Mouse (Mus musculus): Measurements from ENCODE around the gene Dmrt2. TPM values are rescaled to one million over a fixed set of nuclear protein-coding genes. Genes with fewer than 3 reads are reported as not detected.

The Dmrt2 gene
- polyA plus RNA-seq, 1 experiment from 2014 or later, result 0.20 TPM

DNA sequence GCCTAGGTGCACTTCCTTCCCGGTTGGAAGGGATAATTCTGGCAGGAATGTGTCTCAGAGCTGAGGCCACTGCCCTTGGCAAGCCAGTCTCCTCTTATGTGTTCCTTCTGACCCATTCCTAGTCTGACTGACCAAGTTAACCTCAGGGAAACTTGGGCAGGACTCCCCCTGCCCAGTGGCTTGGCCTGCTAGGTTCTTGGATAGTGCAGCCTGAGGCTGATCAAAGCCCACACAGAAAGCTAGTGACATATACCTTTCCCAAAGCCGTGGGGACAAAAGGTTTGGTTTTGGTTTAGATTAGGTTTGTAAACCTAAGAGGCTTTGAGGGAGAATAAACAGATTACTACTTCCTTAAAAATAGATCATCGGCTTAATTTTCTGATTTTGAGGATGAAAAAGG, 25.1 kb upstream of the Dmrt2 start:
- Histone ChIP-seq H3K4me1 (ENCODE audit: insufficient read depth, low read depth, low read length) (no peaks in the 10 kb centered on the region), H3K36me3 (ENCODE audit: insufficient read depth, low read length) (no peaks in the 10 kb centered on the region), H3K9ac (replicated peaks; ENCODE audit: low read depth) (no peak overlapping the region), H3K9me3 (ENCODE audit: low read length) (no peaks in the 10 kb centered on the region), H3K27me3 (replicated peaks; ENCODE audit: insufficient read depth, low read length) (no peaks in the 10 kb centered on the region), H3K27ac (ENCODE audit: low read length) (no peak overlapping the region), H3K4me2 (replicated peaks; ENCODE audit: low read depth, low read length) (no peak overlapping the region), H3K4me3 (ENCODE audit: low read depth, low read length) (no peak overlapping the region)
- ATAC-seq (no peak), DNase-seq (ENCODE audit: low spot score) (no peak)
- 65% methylated on average over 3 of the region's 3 CpGs for WGBS
- TF ChIP-seq EP300 (IDR thresholded peaks at IDR 0.05) (no peak), CTCF (IDR thresholded peaks at IDR 0.05) (no peak)

DNA sequence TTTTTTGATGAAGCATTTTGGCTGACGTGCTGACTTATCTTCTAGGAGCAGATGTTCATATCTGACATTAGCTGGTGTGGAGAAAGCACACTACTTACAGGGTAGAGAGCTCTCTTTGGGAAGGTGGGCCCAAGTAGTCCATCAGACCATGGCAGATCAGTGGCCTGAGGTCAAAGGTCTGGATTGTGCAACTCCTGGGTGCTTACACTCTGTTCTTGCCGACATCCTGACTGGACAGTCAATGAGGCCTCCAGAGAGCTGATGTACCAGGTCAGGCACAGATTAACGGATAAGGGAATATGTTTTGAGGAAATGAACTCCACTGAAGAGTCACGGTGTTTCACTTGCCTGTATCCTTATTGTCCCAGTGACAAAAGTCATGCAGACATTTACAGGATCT, 23.5 kb upstream of the Dmrt2 start:
- H3K4me2 ChIP-seq (replicated peaks; ENCODE audit: low read depth, low read length), result no peak overlapping the region
- no peaks in the 10 kb centered on the region for H3K36me3 ChIP-seq (ENCODE audit: insufficient read depth, low read length)
- no peaks in the 10 kb centered on the region for H3K27me3 ChIP-seq (replicated peaks; ENCODE audit: insufficient read depth, low read length)
- TF ChIP-seq EP300 (IDR thresholded peaks at IDR 0.05) (no peak), CTCF (IDR thresholded peaks at IDR 0.05) (no peak)
- H3K27ac ChIP-seq (ENCODE audit: low read length), result no peak overlapping the region
- no peak overlapping the region for H3K4me3 ChIP-seq (ENCODE audit: low read depth, low read length)
- ATAC-seq, result no peak
- no peak for DNase-seq (ENCODE audit: low spot score)
- no peak overlapping the region for H3K9ac ChIP-seq (replicated peaks; ENCODE audit: low read depth)
- 57% methylated on average over 4 of the region's 4 CpGs for WGBS
- H3K9me3 ChIP-seq (ENCODE audit: low read length), result no peaks in the 10 kb centered on the region
- no peaks in the 10 kb centered on the region for H3K4me1 ChIP-seq (ENCODE audit: insufficient read depth, low read depth, low read length)

DNA sequence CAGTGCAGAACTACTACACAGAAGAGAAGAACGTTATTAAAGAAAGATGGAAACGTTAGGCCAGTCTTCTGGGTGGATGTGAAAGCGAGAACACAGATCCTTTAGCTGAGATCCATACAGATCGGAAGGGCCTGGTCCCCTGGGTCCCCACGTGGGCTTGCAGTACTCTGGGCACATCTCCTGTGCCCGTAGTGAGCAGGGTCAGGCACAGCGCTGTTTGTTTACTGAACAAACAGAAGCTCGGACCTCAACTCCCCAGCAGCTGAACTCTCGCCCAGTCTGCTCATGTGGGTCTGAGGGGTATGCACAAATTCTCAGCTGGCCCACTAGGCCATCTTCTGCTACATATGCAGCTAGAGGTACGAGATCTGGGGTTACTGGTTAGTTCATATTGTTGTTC, 21.7 kb upstream of the Dmrt2 start:
- ATAC-seq (no peak), DNase-seq (ENCODE audit: low spot score) (no peak)
- Histone ChIP-seq H3K27ac (ENCODE audit: low read length) (no peak overlapping the region), H3K4me3 (ENCODE audit: low read depth, low read length) (no peak overlapping the region), H3K4me2 (replicated peaks; ENCODE audit: low read depth, low read length) (no peak overlapping the region), H3K9me3 (ENCODE audit: low read length) (no peaks in the 10 kb centered on the region), H3K4me1 (ENCODE audit: insufficient read depth, low read depth, low read length) (no peaks in the 10 kb centered on the region), H3K9ac (replicated peaks; ENCODE audit: low read depth) (no peak overlapping the region), H3K36me3 (ENCODE audit: insufficient read depth, low read length) (no peaks in the 10 kb centered on the region), H3K27me3 (replicated peaks; ENCODE audit: insufficient read depth, low read length) (no peaks in the 10 kb centered on the region)
- 48% methylated on average over 10 of the region's 10 CpGs for WGBS
- no peak for TF ChIP-seq CTCF (IDR thresholded peaks at IDR 0.05)
- TF ChIP-seq EP300 (IDR thresholded peaks at IDR 0.05), result no peak

DNA sequence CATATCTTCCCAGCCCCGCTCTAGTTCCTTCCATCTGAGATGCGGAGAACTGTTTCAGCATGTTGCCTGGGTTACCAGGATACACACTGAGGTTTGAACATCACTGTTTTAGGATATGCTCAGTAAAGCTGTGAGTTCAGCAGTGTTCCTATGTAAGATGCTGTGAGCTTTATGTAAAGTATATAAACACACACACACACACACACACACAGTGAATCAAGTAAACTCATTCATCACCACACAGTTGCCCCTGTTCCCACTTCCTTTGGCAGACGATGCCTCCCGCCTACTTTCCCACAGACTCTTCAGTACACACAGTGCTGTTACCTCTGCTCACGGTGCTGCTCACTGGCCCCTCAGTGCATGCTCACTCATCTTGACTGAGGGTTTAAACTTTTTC, 19.7 kb upstream of the Dmrt2 start:
- no peaks in the 10 kb centered on the region for H3K9me3 ChIP-seq (ENCODE audit: low read length)
- H3K36me3 ChIP-seq (ENCODE audit: insufficient read depth, low read length), result no peaks in the 10 kb centered on the region
- WGBS, result 51% methylated on average over 5 of the region's 5 CpGs
- H3K27me3 ChIP-seq (replicated peaks; ENCODE audit: insufficient read depth, low read length), result no peaks in the 10 kb centered on the region
- H3K4me3 ChIP-seq (ENCODE audit: low read depth, low read length), result no peak overlapping the region
- no peaks in the 10 kb centered on the region for H3K4me1 ChIP-seq (ENCODE audit: insufficient read depth, low read depth, low read length)
- TF ChIP-seq CTCF (IDR thresholded peaks at IDR 0.05) (no peak), EP300 (IDR thresholded peaks at IDR 0.05) (no peak)
- no peak overlapping the region for H3K9ac ChIP-seq (replicated peaks; ENCODE audit: low read depth)
- ATAC-seq, result no peak
- no peak for DNase-seq (ENCODE audit: low spot score)
- H3K27ac ChIP-seq (ENCODE audit: low read length), result no peak overlapping the region
- H3K4me2 ChIP-seq (replicated peaks; ENCODE audit: low read depth, low read length), result no peak overlapping the region

DNA sequence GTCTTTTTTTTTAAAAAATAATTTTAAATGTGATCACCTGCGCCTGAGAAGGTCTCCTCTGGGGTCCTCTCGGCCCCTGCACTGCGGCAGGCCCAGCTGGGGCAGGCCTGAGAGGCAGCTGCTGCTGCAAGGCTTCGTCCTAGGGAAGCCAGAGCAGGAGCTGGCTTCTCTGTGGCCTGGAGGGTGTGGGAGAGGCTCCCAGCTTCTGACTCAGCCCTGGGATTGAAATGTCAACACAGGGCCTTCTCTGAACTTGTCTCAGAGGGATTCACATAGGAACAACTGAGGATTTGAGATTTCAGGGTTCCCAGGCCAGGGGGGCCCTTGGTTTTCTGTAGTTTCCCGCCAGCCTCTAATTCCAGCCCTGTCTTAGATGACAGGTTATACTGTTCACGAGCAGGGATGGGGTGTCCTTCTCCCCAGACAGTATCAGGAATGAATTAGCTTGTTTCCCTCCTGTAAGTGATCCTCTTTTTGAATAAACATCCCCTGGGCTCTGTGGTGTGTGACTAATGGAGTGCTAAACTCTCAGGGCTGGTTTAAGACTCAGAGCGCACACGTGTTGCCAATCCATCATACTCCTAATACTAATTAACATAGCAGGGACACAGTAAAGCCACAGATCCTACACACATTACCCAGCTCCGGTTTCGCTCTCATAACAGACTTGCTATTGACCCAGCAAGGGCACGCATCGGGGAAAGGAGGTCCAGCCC, 18.0 kb upstream of the Dmrt2 start:
- no peak for TF ChIP-seq EP300 (IDR thresholded peaks at IDR 0.05)
- TF ChIP-seq CTCF (IDR thresholded peaks at IDR 0.05), result no peak
- no peak for ATAC-seq
- H3K36me3 ChIP-seq (ENCODE audit: insufficient read depth, low read length), result no peaks in the 10 kb centered on the region
- no peak overlapping the region for H3K4me3 ChIP-seq (ENCODE audit: low read depth, low read length)
- 39% methylated on average over 12 of the region's 12 CpGs for WGBS
- H3K9me3 ChIP-seq (ENCODE audit: low read length), result no peaks in the 10 kb centered on the region
- H3K27me3 ChIP-seq (replicated peaks; ENCODE audit: insufficient read depth, low read length), result no peaks in the 10 kb centered on the region
- no peaks in the 10 kb centered on the region for H3K4me1 ChIP-seq (ENCODE audit: insufficient read depth, low read depth, low read length)
- H3K27ac ChIP-seq (ENCODE audit: low read length), result no peak overlapping the region
- DNase-seq (ENCODE audit: low spot score), result no peak
- H3K9ac ChIP-seq (replicated peaks; ENCODE audit: low read depth), result no peak overlapping the region
- H3K4me2 ChIP-seq (replicated peaks; ENCODE audit: low read depth, low read length), result no peak overlapping the region

DNA sequence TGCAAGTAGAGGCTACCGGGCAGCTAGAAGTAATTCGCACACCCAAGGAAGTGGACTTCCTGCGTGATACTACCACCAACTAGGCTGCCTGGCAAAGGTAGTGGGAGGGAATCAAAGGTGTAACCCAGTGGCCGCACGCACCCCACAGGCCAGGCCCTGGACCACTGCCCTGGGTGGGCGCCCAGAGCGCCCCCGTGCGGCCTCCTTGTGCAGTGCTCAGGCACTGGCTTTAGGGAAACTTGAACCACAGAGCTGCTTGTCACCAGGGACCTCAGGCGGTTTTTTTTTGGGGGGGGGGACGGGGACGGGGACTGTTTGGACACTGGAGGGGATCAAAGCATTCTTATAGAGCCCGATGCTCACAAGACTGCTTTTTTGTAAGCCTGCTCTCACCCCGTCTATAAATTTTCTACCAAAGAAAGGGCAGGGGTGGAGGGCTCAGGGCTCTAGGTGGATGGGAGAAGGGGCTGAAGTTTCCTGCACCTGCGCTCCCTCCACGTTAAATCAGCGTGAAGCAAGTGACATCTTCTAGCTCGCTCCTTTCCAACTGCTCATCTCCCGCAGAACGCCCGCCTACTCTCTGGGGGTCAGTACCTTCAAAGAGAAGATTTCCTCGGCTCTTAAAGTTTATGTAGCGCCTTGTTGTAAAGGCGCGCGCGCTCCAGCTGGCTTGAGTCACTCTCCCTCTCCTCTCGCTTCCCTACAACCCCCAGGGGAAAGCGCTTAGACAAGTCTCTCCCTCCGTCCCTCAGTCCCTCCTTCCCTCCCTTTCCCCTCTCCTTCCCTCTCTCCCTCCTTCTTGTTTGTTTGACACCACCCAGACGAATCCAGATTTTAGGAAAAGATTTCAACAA, 6.5 kb upstream of the Dmrt2 start:
- no peak overlapping the region for H3K27ac ChIP-seq (ENCODE audit: low read length)
- H3K9me3 ChIP-seq (ENCODE audit: low read length), result no peaks in the 10 kb centered on the region
- DNase-seq (ENCODE audit: low spot score) (no peak), ATAC-seq (no peak)
- H3K36me3 ChIP-seq (ENCODE audit: insufficient read depth, low read length), result no peaks in the 10 kb centered on the region
- whole genome bisulfite sequencing, result 5% methylated on average over 31 of the region's 31 CpGs
- H3K9ac ChIP-seq (replicated peaks; ENCODE audit: low read depth), result no peak overlapping the region
- no peak for TF ChIP-seq EP300 (IDR thresholded peaks at IDR 0.05)
- TF ChIP-seq CTCF (IDR thresholded peaks at IDR 0.05), result no peak
- H3K4me3 ChIP-seq (ENCODE audit: low read depth, low read length), result no peak overlapping the region
- no peaks in the 10 kb centered on the region for H3K4me1 ChIP-seq (ENCODE audit: insufficient read depth, low read depth, low read length)
- H3K4me2 ChIP-seq (replicated peaks; ENCODE audit: low read depth, low read length), result no peak overlapping the region
- H3K27me3 ChIP-seq (replicated peaks; ENCODE audit: insufficient read depth, low read length), result peaks cover 52% of the 10 kb centered on the region
